Mouse (Mus musculus) intestine, embryonic 14.5 days (tissue): ENCODE measurements around the gene Hpcal1. TPM values are rescaled to one million over a fixed set of nuclear protein-coding genes. Genes with fewer than 3 reads are reported as not detected.

Experiments used
- ATAC-seq: fragments of 200-750 bp; cut with Nextera tagmentation; replicated peaks from 2 replicates; pipeline ENCODE4 v1.8.0; 2017; ENCODE audit warnings: low read depth, moderate number of reproducible peaks, moderate TSS enrichment, moderate library complexity; ENCODE audit not compliant: low FRiP score, low TSS enrichment
- DNase-seq: peaks from one replicate; pipeline ENCODE4 v3.0.0-alpha.2; 2018; ENCODE audit warnings: low spot score
- H3K27ac ChIP-seq: fragments of 300-500 bp; sonication (generic); 2 replicates; pipeline ENCODE4 v1.5.1; 2014; ENCODE audit warnings: low read depth, mild to moderate bottlenecking, control low read depth
- H3K27me3 ChIP-seq: fragments of 300-500 bp; sonication (generic); replicated peaks from 2 replicates; pipeline ENCODE4 v1.6.1; 2014; ENCODE audit warnings: low read length, control low read depth; ENCODE audit not compliant: control insufficient read depth, insufficient read depth
- H3K36me3 ChIP-seq: fragments of 300-500 bp; sonication (generic); 2 replicates; pipeline ENCODE4 v1.6.1; 2014; ENCODE audit warnings: low read length, control low read depth; ENCODE audit not compliant: control insufficient read depth, insufficient read depth
- H3K4me1 ChIP-seq: fragments of 300-500 bp; sonication (generic); replicated peaks from 2 replicates; pipeline ENCODE4 v1.6.1; 2014; ENCODE audit warnings: low read length, control low read depth, mixed read lengths; ENCODE audit not compliant: control insufficient read depth, insufficient read depth
- H3K4me2 ChIP-seq: fragments of 300-500 bp; sonication (generic); 2 replicates; pipeline ENCODE4 v1.6.1; 2014; ENCODE audit warnings: low read length
- H3K4me3 ChIP-seq: fragments of 300-500 bp; sonication (generic); 2 replicates; pipeline ENCODE4 v1.5.1; 2014; ENCODE audit warnings: low read depth, low read length, control low read depth, mixed read lengths
- H3K9ac ChIP-seq: fragments of 300-500 bp; sonication (generic); 2 replicates; pipeline ENCODE4 v1.6.1; 2014; ENCODE audit warnings: mild to moderate bottlenecking, low read length
- H3K9me3 ChIP-seq: fragments of 300-500 bp; sonication (generic); 2 replicates; pipeline ENCODE4 v1.6.1; 2016; ENCODE audit warnings: low read length, control low read depth; ENCODE audit not compliant: control insufficient read depth
- WGBS: fragments of 180-500 bp; shearing (Covaris S2); extraction: QIAGEN DNeasy Blood & Tissue Kit; methylation state at CpG from one replicate; pipeline ENCODE4 v1.1.7; 2014; 5-methylcytosine and 5-hydroxymethylcytosine counted together
- polyA plus RNA-seq: library from polyadenylated mRNA; unstranded; fragments of >200 nt; fragmentation: Nextera tagmentation; extraction: Ambion mirVana; gene quantifications from 2 replicates; pipeline ENCODE4 v1.2.1, GENCODE M21; 2014

Gene Hpcal1
- polyA plus RNA-seq, result 42.9 and 48.6 TPM in 2 replicates

DNA sequence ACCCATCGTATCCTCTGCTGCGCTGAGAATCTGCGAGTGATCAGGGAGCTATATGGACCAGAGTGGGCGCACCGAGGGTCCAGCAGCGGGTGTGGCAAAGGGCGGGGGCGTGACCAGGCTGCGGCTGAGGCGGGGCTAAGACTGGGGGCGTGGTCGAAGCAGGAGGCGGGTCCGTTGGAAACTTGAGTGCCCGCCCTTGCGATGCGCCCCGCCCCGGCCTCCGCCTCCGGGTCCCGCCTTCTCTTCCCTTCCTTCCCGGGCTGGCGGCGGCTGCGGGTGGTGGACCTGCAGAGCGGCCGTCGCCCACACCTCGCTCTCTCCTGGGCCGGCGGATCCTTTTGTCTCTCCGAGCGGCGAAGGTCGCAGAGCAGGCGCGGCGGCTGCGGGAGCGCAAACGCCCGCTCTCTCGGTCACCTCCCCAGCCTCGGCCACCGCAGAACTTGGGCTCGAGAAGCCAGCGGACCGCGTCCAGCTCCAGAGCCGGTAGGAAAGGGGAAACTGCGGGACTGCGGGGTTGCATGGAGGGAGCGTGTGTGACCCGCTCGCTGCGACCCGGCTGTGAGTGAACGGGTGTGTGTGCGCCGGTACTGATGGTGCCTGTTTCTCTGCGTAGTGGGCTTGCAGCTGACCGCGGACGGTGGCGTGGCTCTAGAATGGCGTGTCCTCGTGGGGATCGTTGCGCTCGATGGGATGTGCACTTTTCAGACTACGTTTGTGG is at the start of gene Hpcal1:
Gene Hpcal1 (plus strand): TSS at position 293 of the 718 bp plus-strand sequence.
- under 1% methylated on average over 65 of the region's 72 CpGs for WGBS
- Histone ChIP-seq H3K4me1 (peaks cover 13% of the 10 kb centered on the region), H3K27ac (no peak within 1 kb of the TSS; the same call in 1 of the 2 replicates), H3K36me3 (no peaks in the 10 kb centered on the region), H3K27me3 (no peaks in the 10 kb centered on the region), H3K9me3 (no peaks in the 10 kb centered on the region), H3K4me2 (peak within 1 kb of the TSS; percentile 93), H3K4me3 (peak within 1 kb of the TSS; percentile 79), H3K9ac (peak within 1 kb of the TSS; percentile 63)
- ATAC-seq (peak; percentile 90), DNase-seq (peak; percentile 98)

DNA sequence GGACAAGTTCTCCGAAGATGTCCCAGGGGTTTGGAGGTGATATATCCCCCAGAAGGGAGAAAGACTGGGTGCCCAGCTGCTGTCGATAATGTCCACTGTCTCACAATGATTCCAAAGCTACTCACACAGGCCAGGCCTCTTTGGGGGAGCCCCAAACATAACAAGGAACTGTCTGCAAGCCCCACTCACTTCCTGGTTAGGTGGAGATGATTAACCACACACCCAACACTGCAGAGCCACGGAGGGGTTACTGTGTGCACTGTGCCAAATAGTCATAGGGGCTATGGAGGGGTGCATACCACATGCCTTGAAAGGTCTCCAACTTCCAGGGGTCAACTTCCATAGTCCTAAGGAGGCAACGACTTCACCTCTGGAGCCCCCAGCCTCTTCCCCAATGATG is 49.4 kb upstream of the Hpcal1 start:
- Histone ChIP-seq H3K9ac (no peak overlapping the region), H3K4me2 (no peak overlapping the region), H3K36me3 (no peaks in the 10 kb centered on the region), H3K4me3 (no peak overlapping the region), H3K27me3 (no peaks in the 10 kb centered on the region), H3K9me3 (no peaks in the 10 kb centered on the region), H3K4me1 (no peaks in the 10 kb centered on the region), H3K27ac (no peak overlapping the region)
- no peak for DNase-seq
- peak; percentile 58; the same call in 1 of the 2 replicates for ATAC-seq
- 70% methylated on average over 4 of the region's 4 CpGs for WGBS

DNA sequence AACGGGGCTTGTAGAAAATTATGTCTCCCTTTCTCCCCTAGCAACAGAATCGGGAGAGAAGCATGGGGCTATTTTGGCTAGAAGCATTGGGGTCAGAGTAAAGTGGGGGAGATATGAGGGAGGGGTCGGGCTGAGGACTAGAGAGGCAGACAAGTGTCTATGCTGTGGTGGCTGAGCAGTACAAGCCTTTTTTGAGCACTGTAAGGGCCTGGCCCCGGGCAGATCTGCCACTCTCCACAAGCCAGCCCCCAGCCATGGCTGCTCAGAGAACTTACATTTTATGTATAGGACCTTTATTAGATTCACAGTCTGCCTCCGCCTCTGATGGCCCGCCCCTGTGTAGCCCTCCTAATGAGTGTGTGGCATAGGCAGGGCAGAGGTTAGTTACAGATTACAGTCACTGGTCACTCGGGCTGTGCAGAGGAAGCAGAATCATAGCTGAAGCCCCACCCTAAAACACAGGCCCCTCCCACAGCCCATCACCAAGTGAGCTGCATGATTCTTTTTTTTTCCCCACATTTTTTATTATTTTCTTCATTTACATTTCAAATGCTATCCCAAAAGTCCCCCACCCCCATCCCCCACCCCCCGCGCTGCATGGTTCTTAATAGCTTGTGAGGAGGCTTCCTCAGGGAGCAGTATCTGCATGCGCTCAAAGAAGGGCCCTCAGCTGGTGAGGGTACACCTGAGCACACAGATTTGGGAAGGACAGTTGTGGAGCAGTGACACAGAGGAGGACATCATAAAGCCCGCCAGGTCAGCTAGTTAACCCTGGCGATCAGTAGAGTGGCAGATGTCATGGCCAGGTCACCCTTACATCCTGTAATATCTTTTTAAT is 46.1 kb upstream of the Hpcal1 start:
- WGBS, result 72% methylated on average over 12 of the region's 12 CpGs
- ATAC-seq (no peak; the same call in 1 of the 2 replicates), DNase-seq (no peak)
- Histone ChIP-seq H3K27ac (no peak overlapping the region), H3K4me2 (no peak overlapping the region), H3K36me3 (no peaks in the 10 kb centered on the region), H3K4me3 (no peak overlapping the region), H3K4me1 (no peaks in the 10 kb centered on the region), H3K27me3 (no peaks in the 10 kb centered on the region), H3K9ac (no peak overlapping the region), H3K9me3 (no peaks in the 10 kb centered on the region)

DNA sequence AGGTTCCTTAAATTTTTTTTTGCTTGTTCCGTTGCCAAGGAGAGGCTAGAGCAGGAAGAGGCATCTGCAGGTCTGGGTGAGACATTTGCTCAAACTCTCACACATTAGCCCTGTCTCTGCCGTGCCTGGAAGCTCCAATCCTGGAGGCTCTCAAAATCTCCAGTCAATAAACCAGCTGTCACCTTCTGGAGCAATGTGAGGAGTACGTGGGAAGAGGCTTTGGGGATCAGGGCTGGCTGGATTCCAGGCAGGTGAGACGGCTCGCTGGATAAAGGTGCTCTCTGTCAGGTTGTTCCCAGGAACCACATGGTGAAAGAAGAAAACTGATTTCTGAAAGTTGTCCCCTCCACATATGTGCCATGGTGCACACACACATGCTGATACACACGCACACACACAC is 44.2 kb upstream of the Hpcal1 start:
- no peak for ATAC-seq

DNA sequence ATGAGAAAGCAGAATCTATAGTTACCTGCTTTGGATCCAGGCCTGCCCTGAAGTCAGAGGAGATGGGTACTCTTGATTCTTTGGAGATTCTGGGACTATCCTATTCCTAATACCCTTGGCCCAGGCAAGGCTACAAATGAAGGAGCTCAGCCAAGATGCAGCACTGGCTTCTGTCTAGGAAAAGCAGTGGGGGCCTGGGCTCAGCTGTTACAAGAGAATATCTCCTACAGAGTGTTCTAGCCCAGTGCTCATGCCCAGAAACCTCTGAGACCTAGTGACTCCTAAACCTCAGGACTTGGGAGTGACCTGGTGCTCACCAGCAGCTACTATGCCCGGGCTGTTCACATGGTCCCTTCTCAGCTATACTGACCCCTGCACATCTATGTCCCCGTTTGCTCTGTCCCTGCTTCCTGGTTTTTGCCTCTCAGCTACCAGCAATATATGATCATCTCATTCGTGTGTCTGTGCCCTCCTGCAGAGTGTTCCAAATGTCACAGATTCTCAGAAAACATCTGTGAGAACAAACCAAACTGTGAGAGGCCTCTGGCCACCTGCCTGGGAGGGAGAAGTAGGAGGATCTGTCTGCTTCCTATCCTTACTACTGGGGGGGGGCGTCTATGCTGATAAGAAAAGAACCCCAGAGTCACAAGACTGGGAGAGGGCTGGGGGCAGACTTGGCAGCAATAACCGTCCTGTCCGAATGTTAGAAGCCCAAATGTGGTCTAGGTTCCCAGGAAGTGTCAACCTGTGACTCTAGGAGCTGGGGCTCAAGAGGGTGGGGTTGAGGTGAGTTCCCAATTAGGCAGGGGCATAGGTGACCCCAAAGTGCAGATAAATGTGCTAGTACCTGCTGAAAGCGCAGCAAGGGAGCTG is 39.2 kb upstream of the Hpcal1 start:
- ATAC-seq (no peak), DNase-seq (no peak)
- Histone ChIP-seq H3K27ac (no peak overlapping the region), H3K36me3 (no peaks in the 10 kb centered on the region), H3K4me2 (no peak overlapping the region), H3K4me1 (no peaks in the 10 kb centered on the region), H3K9ac (no peak overlapping the region), H3K9me3 (peaks cover 5% of the 10 kb centered on the region; the same call in 1 of the 2 replicates), H3K4me3 (no peak overlapping the region), H3K27me3 (no peaks in the 10 kb centered on the region)
- 67% methylated on average over 7 of the region's 7 CpGs for WGBS

More for the DNA sequence above, 44.2 kb upstream of the Hpcal1 start:
- no peaks in the 10 kb centered on the region for H3K27me3 ChIP-seq
- no peak overlapping the region for H3K4me3 ChIP-seq
- H3K4me2 ChIP-seq, result no peak overlapping the region
- no peaks in the 10 kb centered on the region for H3K4me1 ChIP-seq
- no peak overlapping the region for H3K27ac ChIP-seq
- no peak overlapping the region for H3K9ac ChIP-seq
- DNase-seq, result no peak
- H3K36me3 ChIP-seq, result no peaks in the 10 kb centered on the region
- no peaks in the 10 kb centered on the region for H3K9me3 ChIP-seq
- WGBS, result 51% methylated on average over 6 of the region's 6 CpGs

DNA sequence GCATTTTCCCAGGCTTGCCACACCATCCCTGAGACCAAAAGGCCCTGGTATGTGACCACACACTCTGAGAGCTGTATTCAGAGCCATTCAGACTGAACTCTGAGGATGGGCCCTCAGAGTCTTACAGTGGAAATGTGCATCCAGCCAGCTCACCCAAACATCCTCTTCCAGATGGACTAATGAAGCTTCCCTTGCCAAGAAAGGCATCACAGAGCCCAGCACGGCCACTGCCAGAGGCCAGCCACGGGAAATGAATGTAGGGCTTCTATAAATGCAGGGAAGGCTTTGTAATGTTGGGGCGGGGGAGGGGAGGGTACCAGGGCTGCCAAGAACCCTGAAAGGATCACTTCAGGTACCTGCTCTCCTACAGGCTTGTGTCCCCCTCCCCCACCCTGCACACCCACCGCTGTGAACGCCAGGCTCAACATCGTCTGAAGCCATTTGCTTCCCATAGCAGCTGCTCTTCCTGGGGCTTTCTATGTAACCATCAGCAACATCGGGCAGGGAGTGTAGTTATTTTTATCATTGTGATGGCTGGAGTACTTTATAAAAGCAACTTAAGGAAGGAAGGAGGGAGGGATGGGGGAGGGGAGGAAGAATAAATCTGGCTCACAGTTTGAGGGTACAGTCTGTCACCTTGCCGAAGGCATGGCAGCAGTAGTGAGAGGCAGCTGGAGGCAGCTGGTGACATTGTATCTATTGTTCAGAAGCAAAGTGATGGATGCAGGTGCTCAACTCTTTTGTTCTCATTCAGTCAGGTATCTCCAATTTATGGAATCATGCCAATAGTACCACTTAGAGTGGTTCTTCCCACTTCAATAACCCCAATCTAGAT is 38.2 kb upstream of the Hpcal1 start:
- no peak overlapping the region for H3K9ac ChIP-seq
- H3K9me3 ChIP-seq, result peaks cover 9% of the 10 kb centered on the region
- H3K27me3 ChIP-seq, result no peaks in the 10 kb centered on the region
- H3K36me3 ChIP-seq, result no peaks in the 10 kb centered on the region
- ATAC-seq, result no peak
- no peak overlapping the region for H3K4me2 ChIP-seq
- no peaks in the 10 kb centered on the region for H3K4me1 ChIP-seq
- H3K4me3 ChIP-seq, result no peak overlapping the region
- DNase-seq, result no peak
- no peak overlapping the region for H3K27ac ChIP-seq
- WGBS, result 54% methylated on average over 8 of the region's 8 CpGs

DNA sequence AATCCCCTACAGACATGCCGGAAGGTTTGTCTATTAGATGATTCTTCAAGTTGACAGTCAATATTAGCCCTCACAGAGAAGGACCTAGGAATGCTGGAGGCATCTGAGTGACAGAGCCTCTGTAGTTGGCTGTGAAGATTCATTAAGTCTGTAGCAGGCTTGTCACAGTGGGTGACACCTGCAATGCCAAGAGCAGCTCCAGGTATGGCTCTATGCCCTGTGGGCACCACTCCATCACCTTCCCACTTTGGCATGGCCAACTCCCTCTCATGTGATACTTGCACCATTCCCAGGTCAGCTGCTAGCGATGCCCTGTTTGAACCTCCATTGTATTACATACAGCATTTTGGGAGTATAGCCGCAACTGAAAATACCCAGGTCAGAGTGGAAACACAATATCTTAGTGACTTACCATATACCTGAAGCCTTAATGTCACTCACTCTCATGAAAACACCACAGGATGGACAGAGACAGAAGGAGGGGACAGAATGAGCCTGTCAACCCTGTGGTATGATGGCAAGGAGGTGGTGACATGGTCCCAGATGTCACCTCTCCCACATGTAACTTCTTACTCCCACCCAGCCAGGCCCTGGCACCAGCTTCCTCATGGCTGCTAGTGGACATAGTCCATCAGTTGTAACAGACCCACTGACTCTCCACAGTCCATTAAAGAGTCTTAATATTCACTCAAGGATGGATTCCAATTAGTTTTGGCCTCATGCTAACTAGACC is 37.4 kb upstream of the Hpcal1 start:
- DNase-seq, result no peak
- H3K9me3 ChIP-seq, result peaks cover 9% of the 10 kb centered on the region
- H3K4me3 ChIP-seq, result no peak overlapping the region
- H3K27me3 ChIP-seq, result no peaks in the 10 kb centered on the region
- no peak overlapping the region for H3K27ac ChIP-seq
- ATAC-seq, result no peak
- 95% methylated on average over 3 of the region's 3 CpGs for WGBS
- H3K36me3 ChIP-seq, result no peaks in the 10 kb centered on the region
- no peak overlapping the region for H3K9ac ChIP-seq
- H3K4me2 ChIP-seq, result no peak overlapping the region
- H3K4me1 ChIP-seq, result no peaks in the 10 kb centered on the region
